29 mouse cellular contexts compared by ENCODE assay signal in genomic region chr10:26577087-26577486, GRCm38 (mm10).
DNase-seq lines count a peak whose midpoint lies in the region; ATAC-seq lines count a peak whose summit lies in the region.
"Had no signal": no experiment of that assay in that cellular context is flagged by ENCODE, and none has a peak within 500 bp of the region (broad histone marks: within the 10 kb centered on the region; RNA-seq: fewer than 3 reads in every experiment).

No protein-coding gene starts in this region.

- H3K4me3 ChIP-seq in kidney, embryonic 16.5 days (ENCODE audit: low read length): no peak overlapping the region
- H3K4me3 ChIP-seq in forebrain, embryonic 12.5 days (replicated peaks): no peak overlapping the region
- H3K4me3 ChIP-seq: embryonic facial prominence, embryonic 13.5 days; forebrain, embryonic 13.5 days; myocyte; neural tube, embryonic 12.5 days had no signal

- H3K9ac ChIP-seq in kidney, embryonic 16.5 days (replicated peaks; ENCODE audit: low read length): no peak overlapping the region
- no peak overlapping the region for H3K9ac ChIP-seq in forebrain, embryonic 12.5 days
- H3K9ac ChIP-seq: embryonic facial prominence, embryonic 13.5 days; forebrain, embryonic 13.5 days; liver, embryonic 14.5 days; lung, embryonic 14.5 days; neural tube, embryonic 12.5 days had no signal

- no peak overlapping the region for H3K4me2 ChIP-seq in kidney, embryonic 16.5 days (replicated peaks; ENCODE audit: low read depth, low read length)
- no peak overlapping the region for H3K4me2 ChIP-seq in forebrain, embryonic 12.5 days
- H3K4me2 ChIP-seq: embryonic facial prominence, embryonic 13.5 days; forebrain, embryonic 13.5 days; lung, embryonic 14.5 days; midbrain, embryonic 11.5 days; neural tube, embryonic 12.5 days had no signal

- no peaks in the 10 kb centered on the region for H3K27me3 ChIP-seq in kidney, embryonic 16.5 days (ENCODE audit: insufficient read depth, low read length)
- no peaks in the 10 kb centered on the region for H3K27me3 ChIP-seq in forebrain, embryonic 12.5 days
- H3K27me3 ChIP-seq: embryonic facial prominence, embryonic 13.5 days; forebrain, embryonic 13.5 days; neural tube, embryonic 12.5 days had no signal

- 94% methylated on average over 2 of the region's 2 CpGs for WGBS in kidney, embryonic 16.5 days
- 97% methylated on average over 2 of the region's 2 CpGs for WGBS in forebrain, embryonic 12.5 days

- H3K4me1 ChIP-seq in kidney, embryonic 16.5 days (ENCODE audit: insufficient read depth, low read length): no peaks in the 10 kb centered on the region
- H3K4me1 ChIP-seq in forebrain, embryonic 12.5 days: no peaks in the 10 kb centered on the region
- H3K4me1 ChIP-seq: embryonic facial prominence, embryonic 13.5 days; forebrain, embryonic 13.5 days; neural tube, embryonic 12.5 days had no signal

- no peak overlapping the region for H3K27ac ChIP-seq in kidney, embryonic 16.5 days (ENCODE audit: low read length)
- H3K27ac ChIP-seq in forebrain, embryonic 12.5 days: no peak overlapping the region
- H3K27ac ChIP-seq: embryonic facial prominence, embryonic 13.5 days; forebrain, embryonic 13.5 days; liver, embryonic 14.5 days; neural tube, embryonic 12.5 days had no signal

- no peaks in the 10 kb centered on the region for H3K36me3 ChIP-seq in kidney, embryonic 16.5 days (ENCODE audit: insufficient read depth, low read length)
- no peaks in the 10 kb centered on the region for H3K36me3 ChIP-seq in forebrain, embryonic 12.5 days (replicated peaks)
- H3K36me3 ChIP-seq: embryonic facial prominence, embryonic 13.5 days; G1E; neural tube, embryonic 12.5 days had no signal

- ATAC-seq in kidney, embryonic 16.5 days (ENCODE audit: low FRiP score, low TSS enrichment): no peak
- no peak for ATAC-seq in monocyte, adult 5-6 weeks (replicated peaks; ENCODE audit: insufficient number of reproducible peaks, low FRiP score, low TSS enrichment, poor library complexity, severe bottlenecking)
- ATAC-seq in forebrain, embryonic 12.5 days (ENCODE audit: low FRiP score): no peak
- ATAC-seq: forebrain, embryonic 13.5 days; hindbrain, embryonic 16.5 days; intestine, embryonic 16.5 days; midbrain, embryonic 16.5 days had no signal

- H3K9me3 ChIP-seq in kidney, embryonic 16.5 days (ENCODE audit: low read length): no peaks in the 10 kb centered on the region
- H3K9me3 ChIP-seq in forebrain, embryonic 12.5 days: no peaks in the 10 kb centered on the region
- H3K9me3 ChIP-seq: embryonic facial prominence, embryonic 13.5 days; forebrain, embryonic 13.5 days; neural tube, embryonic 12.5 days had no signal

- peak; percentile 10 for DNase-seq in CD4-positive helper T cell, adult 2 months (ENCODE audit: low read depth, low spot score)
- peak; percentile 55 for DNase-seq in NIH3T3 (ENCODE audit: low read depth)
- peak; percentile 53 for DNase-seq in fibroblast of lung, adult 2 months (ENCODE audit: low read depth)
- DNase-seq in cerebellum, postnatal 4 days (ENCODE audit: low spot score in 2 of 2): no peak
- DNase-seq: adrenal gland, adult 8-10 months; cerebellum, adult 8-10 months; cerebellum, postnatal 36 days; gastrocnemius, postnatal 36 days; heart, postnatal 14 days; kidney, adult 8-10 months; kidney, postnatal 14 days; liver; lung, embryonic 14.5 days; lung, postnatal 14 days; thymus, adult 2 months; thymus, postnatal 36 days had no signal

Comparison
In these comparisons a context has a peak if more than half of its experiments do, and no peak if none do; other contexts are left out.
1. DNase-seq: peak in CD4-positive helper T cell, adult 2 months (single experiment), NIH3T3 (single experiment) and fibroblast of lung, adult 2 months (single experiment); none in cerebellum, postnatal 4 days (0 of 2).